8 mouse cellular contexts compared by ENCODE assay signal in genomic region chr2:134481759-134482158, GRCm38 (mm10).
DNase-seq lines count a peak whose midpoint lies in the region; ATAC-seq and TF ChIP-seq lines count a peak whose summit lies in the region.

No protein-coding gene starts in this region.

- H3K4me2 ChIP-seq in limb, embryonic 14.5 days (replicated peaks; ENCODE audit: low read depth, low read length, severe bottlenecking): no peak overlapping the region

- no peak overlapping the region for H3K4me3 ChIP-seq in MEL (ENCODE audit: control insufficient read depth in 1 of 2, insufficient read depth in 1 of 2, low read depth in 2 of 2, low read length in 2 of 2)
- H3K4me3 ChIP-seq in limb, embryonic 14.5 days (replicated peaks; ENCODE audit: low read length): no peak overlapping the region

- peak; percentile 51; the same call in 1 of the 2 replicates for ATAC-seq in limb, embryonic 14.5 days (ENCODE audit: low FRiP score, low read depth)

- WGBS in limb, embryonic 14.5 days: 10% methylated on average over 8 of the region's 8 CpGs

- TF ChIP-seq RAD21 in MEL (IDR thresholded peaks at IDR 0.05; ENCODE audit: low read depth, low read length): peak; percentile 86

- H3K9me3 ChIP-seq in MEL (replicated peaks; ENCODE audit: insufficient read depth, low read length): no peaks in the 10 kb centered on the region
- no peaks in the 10 kb centered on the region for H3K9me3 ChIP-seq in limb, embryonic 14.5 days (ENCODE audit: control insufficient read depth, low read length)

- TF ChIP-seq EP300 in MEL (IDR thresholded peaks at IDR 0.05; ENCODE audit: low read depth in 1 of 2, low read length in 2 of 2): no peak

- H3K9ac ChIP-seq in MEL (ENCODE audit: control insufficient read depth, low read depth, low read length, poor library complexity, severe bottlenecking): no peak overlapping the region
- no peak overlapping the region for H3K9ac ChIP-seq in limb, embryonic 14.5 days (ENCODE audit: low read depth, low read length, severe bottlenecking)

- peaks cover 0 to 2% of the 10 kb centered on the region in 2 experiments; a peak in 1 of 4 replicates for H3K27me3 ChIP-seq in MEL (ENCODE audit: control insufficient read depth in 1 of 2, insufficient read depth in 2 of 2, low read length in 2 of 2)
- no peaks in the 10 kb centered on the region for H3K27me3 ChIP-seq in limb, embryonic 14.5 days (ENCODE audit: control insufficient read depth, insufficient read depth, low read length)

- TF ChIP-seq POLR2A in MEL (IDR thresholded peaks at IDR 0.05; ENCODE audit: control insufficient read depth in 1 of 2, insufficient read depth in 1 of 2, low read depth in 1 of 2, low read length in 2 of 2, poor library complexity in 1 of 2): no peak
- TF ChIP-seq POLR2A in limb, embryonic 14.5 days (IDR thresholded peaks at IDR 0.05; ENCODE audit: borderline replicate concordance, extremely low read depth, insufficient read depth, insufficient read length): no peak

- DNase-seq in 3134 (ENCODE audit: extremely low read depth, insufficient read length, low spot score) (peak; percentile 16), MEL (ENCODE audit: low read depth, low spot score) (peak; percentile 59)
- peak; percentile 47 for DNase-seq in cerebellum, adult 9-10 months
- peak; percentile 42 to 67 for DNase-seq in frontal cortex, postnatal 14 days (ENCODE audit: low spot score in 2 of 2)
- DNase-seq in kidney, adult 9 months: peak; percentile 76
- DNase-seq in limb, embryonic 14.5 days (ENCODE audit: low spot score): peak; percentile 80
- DNase-seq in ovary, postnatal 10 days (ENCODE audit: low spot score): peak; percentile 25
- DNase-seq in urinary bladder, postnatal 25 days (ENCODE audit: low spot score): peak; percentile 58

- H3K4me1 ChIP-seq in MEL (ENCODE audit: control insufficient read depth in 1 of 2, insufficient read depth in 2 of 2, low read length in 2 of 2): no peaks in the 10 kb centered on the region
- H3K4me1 ChIP-seq in limb, embryonic 14.5 days (ENCODE audit: control insufficient read depth, insufficient read depth, low read length): no peaks in the 10 kb centered on the region

- H3K79me2 ChIP-seq in MEL (ENCODE audit: control insufficient read depth, insufficient read depth, low read length, poor library complexity): no peaks in the 10 kb centered on the region

- TF ChIP-seq CTCF in MEL (IDR thresholded peaks at IDR 0.05 in 2 of 3, conservative IDR thresholded peaks at IDR 0.05 in 1 of 3; ENCODE audit: control insufficient read depth in 1 of 3, insufficient read depth in 1 of 3, low read depth in 2 of 3, low read length in 3 of 3, poor library complexity in 1 of 3, severe bottlenecking in 1 of 3): peak; percentile 67 to 87 (median 71)

- no peak overlapping the region for H3K27ac ChIP-seq in MEL (ENCODE audit: control insufficient read depth, low read depth, low read length)
- H3K27ac ChIP-seq in limb, embryonic 14.5 days (replicated peaks; ENCODE audit: low read depth, low read length): no peak overlapping the region

- H3K36me3 ChIP-seq in MEL (ENCODE audit: control insufficient read depth in 1 of 2, insufficient read depth in 2 of 2, low read length in 2 of 2): no peaks in the 10 kb centered on the region
- no peaks in the 10 kb centered on the region for H3K36me3 ChIP-seq in limb, embryonic 14.5 days (ENCODE audit: control insufficient read depth, insufficient read depth, low read length)

TF ChIP-seq in MEL, 35 proteins besides CTCF, POLR2A, EP300 and RAD21:
- TF ChIP-seq ZC3H11A (IDR thresholded peaks at IDR 0.05; ENCODE audit: low read depth, low read length) (peak; percentile 75), MYB (IDR thresholded peaks at IDR 0.05; ENCODE audit: low read depth, low read length) (no peak), POLR2AphosphoS5 (IDR thresholded peaks at IDR 0.05; ENCODE audit: borderline replicate concordance, low read depth, low read length) (no peak), SMC3 (IDR thresholded peaks at IDR 0.05; ENCODE audit: low read depth, low read length) (peak; percentile 80), USF2 (IDR thresholded peaks at IDR 0.05; ENCODE audit: borderline replicate concordance in 1 of 2, insufficient read depth in 1 of 2, low read depth in 1 of 2, low read length in 2 of 2) (no peak), TAL1 (IDR thresholded peaks at IDR 0.05; ENCODE audit: low read length) (no peak), NRF1 (IDR thresholded peaks at IDR 0.05; ENCODE audit: insufficient read depth, low read depth, low read length, poor library complexity, severe bottlenecking) (no peak), GABPA (IDR thresholded peaks at IDR 0.05; ENCODE audit: low read depth, low read length) (no peak), MAFK (IDR thresholded peaks at IDR 0.05; ENCODE audit: borderline replicate concordance, low read depth, low read length) (no peak), HCFC1 (IDR thresholded peaks at IDR 0.05; ENCODE audit: low read depth, low read length) (no peak), UBTF (IDR thresholded peaks at IDR 0.05; ENCODE audit: borderline replicate concordance, insufficient read depth, low read depth, low read length) (no peak)

Comparison
In these comparisons a context has a peak if more than half of its experiments do, and no peak if none do; other contexts are left out.
1. DNase-seq: peak in every context shown above with its lines; median percentile 80 in limb, embryonic 14.5 days; 76 in kidney, adult 9 months; 59 in MEL; 58 in urinary bladder, postnatal 25 days; 54 in frontal cortex, postnatal 14 days; 47 in cerebellum, adult 9-10 months; 25 in ovary, postnatal 10 days; 16 in 3134.